Mouse (Mus musculus) A20 (cell line): ENCODE results near the gene Mdh1b.

Experiments used
- DNase-seq: peaks from one replicate; pipeline ENCODE4 v3.0.0-alpha.2; 2011; ENCODE audit warnings: low read depth, low spot score

Mdh1b gene

GRCm38 (mm10) chr1:63659591-63659990, 70.5 kb downstream of the Mdh1b start:
- peak; percentile 64 for DNase-seq

- peak; percentile 63 for DNase-seq
These were observed 72.1 kb downstream of the Mdh1b start for GRCm38 (mm10) chr1:63658016-63658415.
